Mouse (Mus musculus): ENCODE results near the gene Hist1h4c.

The Hist1h4c gene

DNA sequence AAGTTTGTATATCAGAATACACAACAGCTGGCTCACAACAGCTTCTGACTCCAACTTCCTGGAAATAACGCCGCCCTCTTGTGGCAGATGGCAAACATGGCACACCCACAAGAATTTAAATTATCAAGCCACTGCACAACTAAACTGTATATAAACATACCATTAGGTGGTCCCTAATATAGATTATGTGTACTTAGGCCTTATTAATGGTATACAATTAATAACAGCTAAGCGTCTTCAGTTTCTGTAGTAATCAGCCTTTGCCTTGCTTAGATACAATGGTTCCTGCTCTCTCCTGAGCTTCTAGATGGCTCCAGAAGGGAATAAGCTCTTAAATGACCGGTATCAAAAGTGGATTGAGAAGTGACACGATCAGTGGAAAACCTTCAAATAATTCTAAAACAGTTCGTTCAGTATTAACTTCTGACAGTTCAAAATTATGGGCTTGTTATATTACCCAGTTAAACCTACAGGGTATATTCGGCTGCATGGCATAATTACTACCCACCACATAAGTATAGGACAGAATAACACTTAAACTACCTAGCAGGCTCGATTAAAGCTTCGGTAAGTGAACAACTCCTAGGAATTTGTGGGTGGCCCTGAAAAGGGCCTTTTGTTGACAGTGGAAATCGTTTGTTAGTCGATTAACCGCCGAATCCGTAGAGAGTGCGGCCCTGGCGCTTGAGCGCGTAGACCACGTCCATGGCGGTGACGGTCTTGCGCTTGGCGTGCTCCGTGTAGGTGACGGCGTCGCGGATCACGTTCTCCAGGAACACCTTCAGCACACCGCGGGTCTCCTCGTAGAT is 559 bp downstream of the Hist1h4c start:
- in situ Hi-C loops (cut with MboI, MseI), result no loop called here

DNA sequence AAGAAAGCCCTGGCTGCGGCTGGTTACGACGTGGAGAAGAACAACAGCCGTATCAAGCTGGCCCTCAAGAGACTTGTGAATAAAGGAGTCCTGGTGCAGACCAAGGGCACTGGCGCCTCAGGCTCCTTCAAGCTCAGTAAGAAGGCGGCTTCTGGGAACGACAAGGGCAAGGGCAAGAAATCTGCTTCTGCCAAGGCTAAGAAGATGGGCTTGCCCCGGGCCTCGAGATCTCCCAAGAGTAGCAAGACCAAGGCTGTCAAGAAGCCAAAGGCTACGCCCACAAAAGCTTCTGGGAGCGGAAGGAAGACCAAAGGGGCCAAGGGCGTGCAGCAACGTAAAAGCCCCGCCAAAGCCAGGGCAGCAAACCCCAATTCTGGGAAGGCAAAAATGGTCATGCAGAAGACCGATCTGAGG is 2.2 kb downstream of the Hist1h4c start:
- in situ Hi-C loops (cut with MboI, MseI), result no loop called here

DNA sequence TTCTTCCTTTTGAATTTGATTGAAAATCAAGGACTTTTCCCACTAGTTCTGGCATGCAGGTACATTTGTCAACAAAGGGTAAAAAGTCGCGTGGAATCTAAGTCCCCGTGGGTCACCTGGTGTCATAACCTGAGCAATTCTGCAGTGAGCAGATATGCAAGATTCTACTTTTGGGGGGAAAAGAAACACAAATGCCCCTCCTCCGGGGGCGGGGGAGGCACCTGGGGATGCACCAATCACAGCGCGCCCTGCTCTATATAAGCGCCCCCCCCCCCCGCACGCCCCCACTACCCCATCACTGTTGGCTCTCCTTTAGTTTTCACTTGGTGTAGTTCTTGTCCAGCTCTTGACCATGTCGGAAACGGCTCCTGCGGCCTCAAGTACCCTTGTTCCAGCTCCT is 2.7 kb downstream of the Hist1h4c start, which contains the start of gene Hist1h1t:
Gene Hist1h1t, plus strand, starts transcription at position 301 of the 400 bp plus-strand sequence.
- in situ Hi-C loops (cut with MboI, MseI), result no loop called here

DNA sequence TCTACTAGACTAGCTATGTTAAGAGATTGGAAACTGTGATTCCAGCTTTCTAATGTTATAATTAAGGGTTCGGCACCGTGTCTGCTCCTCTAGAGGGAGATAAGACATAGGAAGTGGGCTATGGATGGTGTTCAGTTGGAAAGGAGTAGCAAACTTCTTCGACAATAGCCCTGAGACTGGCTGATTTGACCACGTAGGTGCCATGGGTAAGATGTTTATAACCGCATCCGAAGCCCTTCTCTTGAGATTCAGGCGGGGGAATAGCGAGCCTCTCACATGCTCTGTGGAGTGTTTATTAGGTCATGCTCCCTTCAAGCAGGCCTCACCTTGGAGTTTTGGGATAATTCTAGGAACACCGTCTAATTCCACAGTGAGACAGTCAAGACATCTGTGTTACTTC is 3.3 kb downstream of the Hist1h4c start:
- in situ Hi-C loops (cut with MboI, MseI), result loop anchor here (5.0 kb wide), 1 partner anchor 32 kb away; no protein-coding TSS in a partner anchor

DNA sequence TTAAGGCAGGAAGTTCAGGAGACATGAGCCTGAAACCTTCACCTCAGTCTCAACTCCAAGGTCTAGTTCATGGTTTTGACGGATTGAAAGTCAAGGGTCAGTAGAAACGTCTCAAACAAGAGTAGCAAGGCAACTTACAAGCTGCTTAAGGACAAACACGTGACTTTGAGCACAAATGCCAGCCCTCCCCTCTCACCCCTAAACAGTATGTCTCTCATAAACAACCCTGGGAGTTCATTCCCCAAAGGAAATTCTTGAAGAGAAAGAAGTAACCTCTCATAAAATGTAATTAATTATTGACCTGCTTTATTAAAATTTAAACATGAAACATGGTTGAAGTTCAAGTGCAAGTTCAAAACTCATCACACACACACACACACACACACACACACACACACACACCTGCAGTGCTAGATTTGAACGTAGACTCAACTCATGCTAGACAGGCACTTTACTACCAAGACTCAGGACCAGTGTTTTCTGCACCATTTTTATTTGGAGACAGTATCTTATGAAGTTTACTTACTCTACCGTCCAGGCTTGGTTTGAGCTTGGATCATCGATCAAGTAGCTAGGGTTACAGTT is 4.3 kb downstream of the Hist1h4c start:
- in situ Hi-C loops (cut with MboI, MseI), result loop anchor here (5.0 kb wide), 1 partner anchor 33 kb away; no protein-coding TSS in a partner anchor

DNA sequence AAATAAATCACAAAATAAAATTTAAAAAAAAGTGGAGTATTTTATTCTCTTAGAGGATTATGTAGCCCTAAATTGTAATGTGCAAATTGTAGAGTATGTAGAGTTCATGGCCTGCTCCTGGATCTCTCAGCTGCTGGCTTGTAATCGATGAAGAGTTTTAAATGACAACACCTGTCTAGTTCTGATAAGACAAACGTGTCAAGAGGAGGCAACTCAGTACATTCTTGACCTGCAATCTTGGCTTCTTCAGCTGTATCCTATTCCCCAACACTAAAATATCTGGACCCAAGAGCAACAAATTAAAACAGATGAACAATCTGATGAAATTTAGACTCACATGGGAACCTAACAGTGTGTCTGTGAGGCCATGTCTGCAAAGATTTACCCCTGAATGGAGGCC is 8.8 kb downstream of the Hist1h4c start:
- in situ Hi-C loops (cut with MboI, MseI), result no loop called here

DNA sequence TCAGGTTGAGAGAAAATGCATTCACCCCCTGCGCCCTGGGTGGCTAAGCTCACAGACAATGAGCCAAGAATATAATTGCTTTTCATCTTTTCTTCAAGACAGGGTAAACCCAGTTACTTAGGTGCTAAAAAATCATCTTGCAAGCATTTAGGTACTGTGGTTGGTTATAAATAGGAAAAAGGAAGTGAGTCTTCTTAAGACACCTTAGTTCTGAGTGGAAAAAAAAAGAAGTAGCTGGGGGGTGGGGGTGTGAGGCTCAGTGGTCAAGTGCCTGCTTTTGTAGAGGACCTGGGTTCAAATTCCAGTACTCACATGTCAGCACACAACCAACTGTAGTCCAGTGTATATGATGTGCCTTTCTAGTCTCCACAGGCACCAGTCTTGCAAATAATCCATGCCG is 9.3 kb downstream of the Hist1h4c start:
- in situ Hi-C loops (cut with MboI, MseI), result no loop called here

DNA sequence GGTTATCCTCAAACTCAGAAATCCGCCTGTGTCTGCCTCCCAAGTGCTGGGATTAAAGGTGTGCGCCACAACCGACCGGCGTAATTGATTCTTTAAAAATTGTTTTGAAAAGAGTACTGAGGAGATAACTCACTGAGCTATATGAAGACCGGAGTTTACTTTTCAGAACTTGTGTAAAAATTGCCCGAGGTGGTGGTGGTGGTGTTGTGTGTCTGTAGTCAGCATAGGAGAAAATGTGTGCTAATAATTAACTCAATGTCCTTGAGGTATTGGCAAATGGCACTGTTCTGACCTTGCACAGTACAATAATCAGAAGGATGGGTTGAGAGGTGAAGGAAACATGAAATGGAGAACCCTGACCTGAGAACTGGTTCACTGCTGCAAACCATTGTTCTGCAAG is 10.3 kb downstream of the Hist1h4c start:
- in situ Hi-C loops (cut with MboI, MseI), result no loop called here

DNA sequence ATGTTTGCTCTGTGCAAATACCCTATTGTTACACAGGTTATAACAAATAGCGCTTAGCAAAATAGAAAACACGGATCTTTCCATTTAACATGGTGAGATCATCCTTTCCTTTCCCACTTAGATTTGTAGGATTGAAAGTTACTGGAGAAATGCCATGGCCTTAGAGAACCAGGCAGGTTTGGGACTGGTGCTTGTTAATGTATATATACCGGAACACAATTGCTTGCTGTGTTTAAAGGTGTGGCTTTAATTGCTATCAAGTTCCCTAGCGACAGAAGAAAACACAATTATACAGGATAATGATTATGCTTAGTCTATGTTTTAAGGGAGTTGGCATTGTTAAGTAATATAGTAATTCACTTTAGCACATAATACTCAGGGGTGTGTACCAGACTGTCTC is 11.1 kb downstream of the Hist1h4c start:
- in situ Hi-C loops (cut with MboI, MseI), result no loop called here

DNA sequence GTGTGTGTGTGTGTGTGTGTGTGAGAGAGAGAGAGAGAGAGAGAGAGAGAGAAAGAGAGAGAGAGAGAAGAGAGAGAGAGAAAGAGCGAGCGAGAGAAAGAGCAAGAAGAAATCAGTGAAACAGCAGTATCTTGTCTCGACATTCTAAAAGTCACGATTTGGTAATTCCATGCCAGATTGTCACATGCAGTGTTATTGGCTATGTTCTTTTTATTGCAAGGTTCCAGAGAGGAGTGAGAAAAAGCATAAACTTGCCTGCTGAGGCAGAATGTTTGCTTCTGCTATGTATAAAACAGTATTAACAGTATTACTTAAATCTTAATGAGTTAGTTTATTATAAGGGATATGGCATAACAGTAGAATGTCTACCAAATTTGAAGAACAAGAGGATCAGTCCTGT is 12.3 kb downstream of the Hist1h4c start:
- in situ Hi-C loops (cut with MboI, MseI), result no loop called here

DNA sequence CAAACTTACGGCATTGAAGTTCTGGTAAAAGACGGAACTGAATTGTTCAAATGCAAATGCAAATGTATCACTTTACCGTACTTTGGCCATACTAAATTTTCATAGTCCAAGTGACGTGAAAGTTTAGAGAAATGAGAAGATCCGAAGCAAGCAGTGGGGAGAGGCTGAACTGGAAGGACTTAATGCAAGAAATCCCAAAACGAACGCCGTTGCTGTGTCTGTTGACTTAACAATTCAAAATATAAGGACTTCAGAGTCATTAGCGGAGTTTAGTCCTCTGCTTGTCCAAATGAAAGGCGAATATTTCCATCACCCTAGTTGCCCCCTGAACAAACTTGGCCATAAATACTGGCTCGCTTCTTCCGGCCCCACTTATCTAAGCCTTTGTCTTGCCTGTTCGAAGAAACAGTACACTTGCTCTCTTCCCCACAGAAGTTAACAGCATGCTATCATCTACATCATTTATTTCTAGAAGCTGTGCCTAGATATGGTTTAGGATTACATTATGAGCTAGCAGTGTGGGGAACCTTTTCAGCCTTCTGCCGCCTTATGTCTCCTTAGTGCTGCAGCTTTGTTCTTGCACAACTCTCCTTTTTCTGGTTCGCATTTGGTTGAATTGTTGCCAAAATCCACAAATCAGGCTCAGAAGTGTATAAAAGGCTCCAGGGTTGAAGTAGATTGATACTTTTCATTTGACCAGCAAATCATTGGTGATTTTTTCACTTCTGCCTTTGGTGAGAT is 13.0 kb downstream of the Hist1h4c start:
- in situ Hi-C loops (cut with MboI, MseI), result no loop called here

DNA sequence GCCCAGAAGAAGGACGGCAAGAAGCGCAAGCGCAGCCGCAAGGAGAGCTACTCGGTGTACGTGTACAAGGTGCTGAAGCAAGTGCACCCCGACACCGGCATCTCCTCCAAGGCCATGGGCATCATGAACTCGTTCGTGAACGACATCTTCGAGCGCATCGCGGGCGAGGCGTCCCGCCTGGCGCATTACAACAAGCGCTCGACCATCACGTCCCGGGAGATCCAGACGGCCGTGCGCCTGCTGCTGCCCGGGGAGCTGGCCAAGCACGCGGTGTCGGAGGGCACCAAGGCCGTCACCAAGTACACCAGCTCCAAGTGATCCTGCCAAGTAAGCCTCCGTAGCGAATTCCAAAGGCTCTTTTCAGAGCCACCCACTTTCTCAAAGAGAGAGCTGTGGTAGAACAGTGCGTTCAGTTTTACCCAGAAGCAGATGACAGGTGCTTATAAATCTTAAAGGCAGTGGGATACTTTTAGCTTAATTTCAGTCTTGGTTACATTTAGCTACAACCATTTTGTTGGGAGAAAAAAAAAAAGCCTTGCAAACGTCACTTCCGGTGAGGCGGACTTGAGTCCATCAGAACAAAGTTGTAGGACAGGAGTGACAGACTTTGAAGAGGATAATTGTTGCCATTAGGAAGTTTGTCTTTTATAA is 13.8 kb downstream of the Hist1h4c start:
- in situ Hi-C loops (cut with MboI, MseI), result loop anchor here (5.0 kb wide), 3 partner anchors 112 to 1967 kb away; partner anchors contain the start of genes Hist1h2ad, Hist1h2ae, Hist1h2ai and Hist1h2bf

DNA sequence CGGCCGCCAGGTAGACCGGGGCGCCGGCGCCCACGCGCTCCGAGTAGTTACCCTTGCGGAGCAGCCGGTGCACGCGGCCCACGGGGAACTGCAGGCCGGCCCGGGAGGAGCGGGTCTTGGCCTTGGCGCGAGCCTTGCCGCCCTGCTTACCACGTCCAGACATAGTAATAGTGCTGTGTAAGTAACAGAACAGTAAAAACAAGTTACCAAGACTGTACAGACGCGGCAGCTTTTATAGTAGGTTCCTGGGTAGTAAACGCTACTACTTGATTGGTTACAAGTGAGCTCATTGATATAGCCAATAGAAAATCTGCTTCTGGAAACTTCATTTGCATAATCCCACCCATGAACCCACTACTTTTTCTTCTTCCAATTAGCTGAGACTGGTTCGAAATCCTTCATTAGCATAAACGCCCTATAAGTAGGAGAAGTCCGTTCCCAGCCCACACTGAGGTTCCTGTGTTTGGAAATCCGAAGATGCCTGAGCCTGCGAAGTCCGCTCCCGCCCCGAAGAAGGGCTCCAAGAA is 14.4 kb downstream of the Hist1h4c start, which contains the start of the genes Hist1h2ac and Hist1h2bc:
Gene Hist1h2ac, minus strand, starts transcription at position 194 of the 527 bp plus-strand sequence.
Gene Hist1h2bc, plus strand, starts transcription at position 445 of the 527 bp plus-strand sequence.
- in situ Hi-C loops (cut with MboI, MseI), result loop anchor here (5.0 kb wide), 3 partner anchors 112 to 1967 kb away; partner anchors contain the start of genes Hist1h2ad, Hist1h2ae, Hist1h2ai and Hist1h2bf

DNA sequence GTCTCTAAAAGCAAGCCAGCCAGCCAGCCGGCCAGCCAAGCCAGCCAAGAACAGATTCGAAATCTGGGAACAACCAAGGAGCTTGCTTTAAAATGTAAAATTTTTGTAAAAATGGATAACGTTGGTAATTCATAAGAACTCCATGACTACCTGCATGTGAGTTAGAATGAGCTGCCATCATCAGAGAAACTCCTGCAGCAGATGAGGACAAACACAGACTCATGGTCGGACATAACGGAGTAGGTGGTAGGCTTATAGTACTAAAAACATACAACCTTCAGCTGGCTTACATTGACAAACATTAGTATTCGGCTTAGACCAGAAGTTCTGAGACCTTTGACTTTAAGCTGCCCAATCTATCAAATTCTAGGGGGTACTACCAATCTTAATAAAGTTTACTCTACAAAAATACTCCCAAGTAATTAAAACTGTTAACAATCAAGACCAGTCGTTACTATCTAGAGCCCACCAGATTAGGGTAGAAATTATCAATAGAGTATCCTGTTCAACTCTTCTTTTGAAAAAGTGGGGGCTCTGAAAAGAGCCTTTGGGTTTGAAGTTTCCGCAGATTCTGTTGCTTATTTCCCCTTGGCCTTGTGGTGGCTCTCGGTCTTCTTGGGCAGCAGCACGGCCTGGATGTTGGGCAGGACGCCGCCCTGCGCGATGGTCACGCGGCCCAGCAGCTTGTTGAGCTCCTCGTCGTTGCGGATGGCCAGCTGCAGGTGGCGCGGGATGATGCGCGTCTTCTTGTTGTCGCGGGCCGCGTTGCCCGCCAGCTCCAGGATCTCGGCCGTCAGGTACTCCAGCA is 15.1 kb downstream of the Hist1h4c start:
- in situ Hi-C loops (cut with MboI, MseI), result loop anchor here (5.0 kb wide), 3 partner anchors 111 to 1966 kb away; partner anchors contain the start of genes Hist1h2ad, Hist1h2ae, Hist1h2ai and Hist1h2bf

DNA sequence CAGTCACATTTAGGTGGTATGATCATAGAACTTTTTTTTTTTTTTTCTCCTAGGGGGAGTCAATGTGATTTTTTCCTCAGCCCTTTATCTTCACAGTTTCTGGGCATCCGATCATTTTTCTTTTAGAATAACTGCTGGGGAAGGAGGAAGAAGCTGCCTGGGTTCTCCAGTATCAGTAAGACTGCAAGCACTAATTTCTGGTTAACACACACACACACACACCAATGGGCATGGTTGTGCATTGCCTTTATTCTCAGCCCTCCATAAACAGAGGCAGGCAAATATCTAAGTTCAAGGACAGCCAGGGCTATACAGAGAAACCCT is 15.7 kb downstream of the Hist1h4c start:
- in situ Hi-C loops (cut with MboI, MseI), result loop anchor here (5.0 kb wide), 3 partner anchors 110 to 1965 kb away; partner anchors contain the start of genes Hist1h2ad, Hist1h2ae, Hist1h2ai and Hist1h2bf

DNA sequence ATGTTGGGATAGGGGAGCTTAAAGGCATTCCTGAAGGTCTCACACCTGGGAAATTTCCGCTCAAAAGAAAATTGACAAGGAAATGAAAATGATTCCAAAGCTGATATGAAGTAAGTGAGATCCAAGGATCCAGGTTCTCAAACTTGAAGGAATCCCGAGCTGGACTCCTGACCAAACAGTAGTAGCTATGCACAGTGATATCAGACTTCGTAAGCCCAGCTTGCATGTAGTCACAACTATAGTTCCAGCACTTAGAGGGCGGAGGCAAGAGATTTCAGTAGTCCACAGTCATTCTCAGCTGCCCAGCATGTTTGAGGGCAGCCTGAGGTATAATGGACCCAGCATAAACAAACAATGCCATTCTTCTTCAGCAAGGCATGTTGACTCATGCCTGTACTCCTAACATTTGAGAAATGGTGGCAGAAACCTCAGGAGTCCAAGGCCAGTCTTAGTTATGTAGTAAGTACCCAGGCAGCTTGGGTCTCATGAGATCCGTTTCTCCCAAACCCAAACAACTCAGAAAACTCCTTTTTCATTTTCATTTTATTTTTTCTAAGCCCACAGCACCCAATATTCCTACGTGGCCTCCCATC is 16.2 kb downstream of the Hist1h4c start:
- in situ Hi-C loops (cut with MboI, MseI), result loop anchor here (5.0 kb wide), 3 partner anchors 110 to 1965 kb away; partner anchors contain the start of genes Hist1h2ad, Hist1h2ae, Hist1h2ai and Hist1h2bf

DNA sequence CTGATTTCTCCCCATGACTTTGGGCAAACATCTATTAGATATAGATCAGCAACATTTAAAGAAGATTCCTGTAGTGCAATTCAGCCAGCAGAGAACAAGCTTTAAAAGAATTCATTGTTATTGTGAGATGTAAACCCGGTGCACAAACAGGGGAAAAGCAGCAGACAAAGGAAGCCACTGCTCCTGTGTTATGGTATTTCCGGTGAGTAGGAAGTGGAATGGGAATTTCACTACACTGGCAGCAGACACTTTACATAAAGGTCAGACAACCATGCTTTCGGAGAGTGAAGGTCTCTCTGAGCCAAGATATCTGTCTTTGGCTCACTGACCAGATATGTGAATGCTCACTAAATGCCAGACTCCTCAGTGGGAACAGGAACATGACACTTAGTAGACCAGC is 35.7 kb downstream of the Hist1h4c start:
- in situ Hi-C loops (cut with MboI, MseI), result no loop called here

DNA sequence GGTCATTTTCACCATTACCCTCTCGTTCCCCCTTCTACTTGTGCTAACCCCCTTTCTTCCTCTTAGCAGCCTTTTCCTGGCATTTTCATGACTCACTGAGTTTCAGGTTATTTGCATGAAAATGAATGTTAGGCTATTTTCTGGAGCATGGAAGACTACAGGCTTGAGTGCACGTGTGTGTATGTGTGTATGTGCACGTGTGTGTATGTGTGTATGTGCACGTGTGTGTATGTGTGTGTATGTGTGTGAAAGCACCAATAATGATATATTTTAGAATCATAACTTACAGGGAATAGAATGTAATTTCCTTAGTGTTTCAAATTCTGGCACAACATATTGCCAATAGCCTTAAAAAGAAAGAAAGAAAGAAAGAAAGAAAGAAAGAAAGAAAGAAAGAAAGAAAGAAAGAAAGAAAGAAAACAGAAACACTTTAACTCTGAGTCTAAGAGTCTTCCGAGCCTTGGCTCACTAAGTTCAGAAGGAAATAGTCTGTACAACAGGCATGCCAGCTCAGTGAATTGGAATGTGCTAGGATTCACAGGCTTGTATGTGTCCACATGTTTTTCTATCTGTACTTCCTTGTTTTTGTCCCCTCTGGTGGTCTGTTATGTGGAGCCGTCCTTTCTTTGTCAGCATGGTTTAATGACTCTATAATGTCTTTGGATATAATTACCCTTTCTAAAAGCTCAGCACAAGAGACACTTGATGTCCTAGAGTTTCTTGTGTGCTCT is 38.5 kb downstream of the Hist1h4c start:
- in situ Hi-C loops (cut with MboI, MseI), result no loop called here
